Mouse (Mus musculus) spleen, adult 2 months (tissue): ENCODE measurements around the gene Magel2.

Experiments
- CTCF ChIP-seq: fragments of 200-500 bp; IDR thresholded peaks from 2 replicates; pipeline ENCODE4 v1.5.1; 2011; ENCODE audit warnings: mild to moderate bottlenecking, inconsistent platforms; ENCODE audit not compliant: insufficient read depth, insufficient read length, insufficient replicate concordance; ENCODE audit errors: extremely low read depth
- POLR2A ChIP-seq: fragments of 200-500 bp; IDR thresholded peaks from 2 replicates; pipeline ENCODE4 v1.6.1; 2011; ENCODE audit warnings: low read depth, low read length, inconsistent platforms

- TF ChIP-seq CTCF (no peak), POLR2A (no peak)
Measured at GRCm38 (mm10) chr7:62382391-62382790, 5.6 kb downstream of the Magel2 start.
